In genomic region chr8:79288250-79288649, GRCm38 (mm10) we compare ENCODE assay signal across 26 mouse cellular contexts. TPM values are rescaled to one million over a fixed set of nuclear protein-coding genes. Genes with fewer than 3 reads are reported as not detected.
DNase-seq lines count a peak whose midpoint lies in the region; ATAC-seq and TF ChIP-seq lines count a peak whose summit lies in the region.
"Had no signal": no experiment of that assay in that cellular context is flagged by ENCODE, and none has a peak within 500 bp of the region (broad histone marks: within the 10 kb centered on the region; RNA-seq: fewer than 3 reads in every experiment).

No protein-coding gene starts in this region.

- peak overlapping the region; percentile 79 for H3K27ac ChIP-seq in MEL (ENCODE audit: control insufficient read depth, low read depth, low read length)
- no peak overlapping the region for H3K27ac ChIP-seq in forebrain, embryonic 16.5 days (ENCODE audit: low read length)
- no peak overlapping the region for H3K27ac ChIP-seq in layer of hippocampus, adult 2 months
- H3K27ac ChIP-seq: embryonic facial prominence, embryonic 10.5 days; embryonic facial prominence, embryonic 12.5 days; forebrain, embryonic 13.5 days; forebrain, embryonic 15.5 days had no signal

- TF ChIP-seq CTCF in MEL (IDR thresholded peaks at IDR 0.05 in 2 of 3, conservative IDR thresholded peaks at IDR 0.05 in 1 of 3; ENCODE audit: control insufficient read depth in 1 of 3, insufficient read depth in 1 of 3, low read depth in 2 of 3, low read length in 3 of 3, poor library complexity in 1 of 3, severe bottlenecking in 1 of 3) = no peak
- no peak for TF ChIP-seq CTCF in layer of hippocampus, adult 2 months (conservative IDR thresholded peaks at IDR 0.05)

- no peaks in the 10 kb centered on the region for H3K79me2 ChIP-seq in MEL (ENCODE audit: control insufficient read depth, insufficient read depth, low read length, poor library complexity)

- no peak overlapping the region for H3K4me2 ChIP-seq in forebrain, embryonic 16.5 days (ENCODE audit: low read length)
- H3K4me2 ChIP-seq: embryonic facial prominence, embryonic 12.5 days; forebrain, embryonic 13.5 days; forebrain, embryonic 15.5 days had no signal

- DNase-seq in MEL (ENCODE audit: low read depth, low spot score) = peak; percentile 77
- no peak for DNase-seq in layer of hippocampus, adult 2 months (ENCODE audit: low spot score in 2 of 2)
- DNase-seq in gastrocnemius, adult 8-10 months (ENCODE audit: low spot score in 2 of 2) = no peak
- DNase-seq: adrenal gland, adult 8-10 months; adrenal gland, postnatal 14 days; adrenal gland, postnatal 36 days; cerebellum, adult 11-12 months; cerebellum, adult 2 months; cerebellum, adult 9-10 months; cerebellum, postnatal 10 days; cerebellum, postnatal 25 days had no signal

- H3K27me3 ChIP-seq in MEL (ENCODE audit: control insufficient read depth in 1 of 2, insufficient read depth in 2 of 2, low read length in 2 of 2) = no peaks in the 10 kb centered on the region
- no peaks in the 10 kb centered on the region for H3K27me3 ChIP-seq in forebrain, embryonic 16.5 days (replicated peaks; ENCODE audit: control insufficient read depth, insufficient read depth, low read length)
- H3K27me3 ChIP-seq: embryonic facial prominence, embryonic 12.5 days; forebrain, embryonic 13.5 days; forebrain, embryonic 15.5 days; Patski had no signal

- no peak for TF ChIP-seq RAD21 in MEL (IDR thresholded peaks at IDR 0.05; ENCODE audit: low read depth, low read length)

- no peak for TF ChIP-seq POLR2A in MEL (IDR thresholded peaks at IDR 0.05; ENCODE audit: control insufficient read depth in 1 of 2, insufficient read depth in 1 of 2, low read depth in 1 of 2, low read length in 2 of 2, poor library complexity in 1 of 2)

- no peaks in the 10 kb centered on the region for H3K9me3 ChIP-seq in MEL (replicated peaks; ENCODE audit: insufficient read depth, low read length)
- no peaks in the 10 kb centered on the region for H3K9me3 ChIP-seq in forebrain, embryonic 16.5 days (ENCODE audit: control insufficient read depth, low read length)
- H3K9me3 ChIP-seq: embryonic facial prominence, embryonic 10.5 days; embryonic facial prominence, embryonic 12.5 days; forebrain, embryonic 13.5 days; forebrain, embryonic 15.5 days; G1E had no signal

- peak; percentile 75 to 86 for TF ChIP-seq EP300 in MEL (IDR thresholded peaks at IDR 0.05; ENCODE audit: low read depth in 1 of 2, low read length in 2 of 2)

- peaks cover 17 to 29% of the 10 kb centered on the region in 2 experiments for H3K4me1 ChIP-seq in MEL (ENCODE audit: control insufficient read depth in 1 of 2, insufficient read depth in 2 of 2, low read length in 2 of 2)
- peaks cover 11% of the 10 kb centered on the region for H3K4me1 ChIP-seq in forebrain, embryonic 16.5 days (replicated peaks; ENCODE audit: control insufficient read depth, insufficient read depth, low read length)

- H3K9ac ChIP-seq in MEL (ENCODE audit: control insufficient read depth, low read depth, low read length, poor library complexity, severe bottlenecking) = 0 out of 2 replicates have a peak overlapping the region, but pooled peaks have one; percentile 35
- H3K9ac ChIP-seq in forebrain, embryonic 16.5 days (replicated peaks; ENCODE audit: low read depth, low read length) = no peak overlapping the region
- H3K9ac ChIP-seq: embryonic facial prominence, embryonic 12.5 days; forebrain, embryonic 13.5 days; forebrain, embryonic 15.5 days had no signal

- ATAC-seq in megakaryocyte progenitor cell, adult 5-6 weeks (replicated peaks; ENCODE audit: poor library complexity) = peak; percentile 61
- ATAC-seq in forebrain, embryonic 16.5 days = no peak
- ATAC-seq: activated CD4-positive, CD25-positive, alpha-beta regulatory T cell, adult 4 months; forebrain, embryonic 13.5 days; forebrain, embryonic 15.5 days; Patski had no signal

- peaks cover 0 to 34% of the 10 kb centered on the region in 2 experiments; a peak in 2 of 4 replicates for H3K36me3 ChIP-seq in MEL (ENCODE audit: control insufficient read depth in 1 of 2, insufficient read depth in 2 of 2, low read length in 2 of 2)
- 0 out of 2 replicates have a peak, but pooled peaks cover 3% of the 10 kb centered on the region for H3K36me3 ChIP-seq in forebrain, embryonic 16.5 days (ENCODE audit: control insufficient read depth, insufficient read depth)
- H3K36me3 ChIP-seq: embryonic facial prominence, embryonic 10.5 days; forebrain, embryonic 15.5 days had no signal

- 94% methylated on average over 4 of the region's 4 CpGs for WGBS in forebrain, embryonic 16.5 days

- no peak overlapping the region for H3K4me3 ChIP-seq in MEL (ENCODE audit: control insufficient read depth in 1 of 2, insufficient read depth in 1 of 2, low read depth in 2 of 2, low read length in 2 of 2)
- no peak overlapping the region for H3K4me3 ChIP-seq in forebrain, embryonic 16.5 days (replicated peaks; ENCODE audit: low read length)
- H3K4me3 ChIP-seq in layer of hippocampus, adult 2 months = no peak overlapping the region
- H3K4me3 ChIP-seq: embryonic facial prominence, embryonic 10.5 days; embryonic facial prominence, embryonic 12.5 days; forebrain, embryonic 13.5 days; forebrain, embryonic 15.5 days had no signal

TF ChIP-seq in MEL, 35 proteins besides CTCF, POLR2A, EP300 and RAD21:
- TF ChIP-seq MYC (IDR thresholded peaks at IDR 0.05; ENCODE audit: low read depth, low read length) = peak; percentile 81; the same call in 1 of the 2 replicates
- TF ChIP-seq GATA1 (IDR thresholded peaks at IDR 0.05; ENCODE audit: low read depth, low read length) = peak; percentile 88
- no peak for TF ChIP-seq BHLHE40 (IDR thresholded peaks at IDR 0.05; ENCODE audit: borderline replicate concordance, low read depth, low read length)
- TF ChIP-seq TCF12 (IDR thresholded peaks at IDR 0.05; ENCODE audit: low read depth, low read length) = peak; percentile 89
- TF ChIP-seq SMC3 (IDR thresholded peaks at IDR 0.05; ENCODE audit: low read depth, low read length) = no peak
- peak; percentile 92 for TF ChIP-seq ZNF384 (IDR thresholded peaks at IDR 0.05; ENCODE audit: low read depth, low read length)
- peak; percentile 85 for TF ChIP-seq SIN3A (IDR thresholded peaks at IDR 0.05; ENCODE audit: low read length)
- TF ChIP-seq TAL1 (IDR thresholded peaks at IDR 0.05; ENCODE audit: low read length) = peak; percentile 47
- TF ChIP-seq USF2 (IDR thresholded peaks at IDR 0.05; ENCODE audit: borderline replicate concordance in 1 of 2, insufficient read depth in 1 of 2, low read depth in 1 of 2, low read length in 2 of 2) = no peak
- peak; percentile 84; the same call in 1 of the 2 replicates for TF ChIP-seq RCOR1 (IDR thresholded peaks at IDR 0.05; ENCODE audit: low read depth, low read length)
- TF ChIP-seq ETS1 (IDR thresholded peaks at IDR 0.05; ENCODE audit: low read depth, low read length) = peak; percentile 81
- TF ChIP-seq MXI1 (IDR thresholded peaks at IDR 0.05; ENCODE audit: low read depth, low read length) = peak; percentile 87

RNA-seq across cellular contexts. Expression of gene Mmaa, which starts 6.5 kb away (rescaled TPM):
- 3.1 and 3.2 TPM in 2 replicates for total RNA-seq in MEL (2012; rRNA removed)
- 1 to 10 TPM in 1 of 2 experiments, not detected in 1; 6.8 TPM for polyA plus RNA-seq in MEL (2012; ENCODE audit: insufficient read depth in 1 of 2, insufficient read length in 2 of 2, low read depth in 1 of 2, low replicate concordance in 2 of 2, missing spikeins in 1 of 2)
- total RNA-seq in megakaryocyte progenitor cell, adult 5-6 weeks (2015) = 3.4 and 3.9 TPM in 2 replicates
- total RNA-seq in megakaryocyte progenitor cell, adult 5-6 weeks (2017) = 5.0 and 5.1 TPM in 2 replicates
- polyA plus RNA-seq in forebrain, embryonic 16.5 days (2015; fragmentation: Nextera tagmentation; extraction: Ambion mirVana) = 27.3 and 27.9 TPM in 2 replicates
- total RNA-seq in layer of hippocampus, adult 2 months (2021) = 10 to 100 TPM; 26.0 to 28.5 TPM
- 10 to 100 TPM; 14.9 to 18.5 (median 17.3) TPM for total RNA-seq in gastrocnemius, adult 8-10 months (2022)

RNA-seq across cellular contexts. Expression of gene 1700011L22Rik, which starts 39.9 kb away (rescaled TPM):
- not detected in 2 replicates for total RNA-seq in MEL (2012; rRNA removed)
- polyA plus RNA-seq in MEL (2012; ENCODE audit: insufficient read depth in 1 of 2, insufficient read length in 2 of 2, low read depth in 1 of 2, low replicate concordance in 2 of 2, missing spikeins in 1 of 2) = not detected
- total RNA-seq in megakaryocyte progenitor cell, adult 5-6 weeks (2015) = not detected in 2 replicates
- total RNA-seq in megakaryocyte progenitor cell, adult 5-6 weeks (2017) = not detected in 2 replicates
- polyA plus RNA-seq in forebrain, embryonic 16.5 days (2015; fragmentation: Nextera tagmentation; extraction: Ambion mirVana) = not detected in 2 replicates
- total RNA-seq in layer of hippocampus, adult 2 months (2021) = not detected
- total RNA-seq in gastrocnemius, adult 8-10 months (2022) = not detected
- total RNA-seq: adrenal gland, adult 18-20 months; adrenal gland, postnatal 14 days; adrenal gland, postnatal 36 days; G1E had no signal
- polyA plus RNA-seq: activated CD4-positive, CD25-positive, alpha-beta regulatory T cell, adult 4 months; C2C12; cerebellum, adult 2 months; cortical plate, adult 2 months; embryonic facial prominence, embryonic 10.5 days; embryonic facial prominence, embryonic 12.5 days; embryonic facial prominence, embryonic 14.5 days; forebrain, embryonic 11.5 days; forebrain, embryonic 13.5 days; forebrain, embryonic 15.5 days; frontal cortex, adult 2 months; G1E had no signal
